Mouse (Mus musculus): ENCODE measurements around the gene Fhit. TPM values are rescaled to one million over a fixed set of nuclear protein-coding genes. Genes with fewer than 3 reads are reported as not detected.

Fhit gene
- polyA plus RNA-seq, 1 experiment from 2014 or later: 21.4 TPM

DNA sequence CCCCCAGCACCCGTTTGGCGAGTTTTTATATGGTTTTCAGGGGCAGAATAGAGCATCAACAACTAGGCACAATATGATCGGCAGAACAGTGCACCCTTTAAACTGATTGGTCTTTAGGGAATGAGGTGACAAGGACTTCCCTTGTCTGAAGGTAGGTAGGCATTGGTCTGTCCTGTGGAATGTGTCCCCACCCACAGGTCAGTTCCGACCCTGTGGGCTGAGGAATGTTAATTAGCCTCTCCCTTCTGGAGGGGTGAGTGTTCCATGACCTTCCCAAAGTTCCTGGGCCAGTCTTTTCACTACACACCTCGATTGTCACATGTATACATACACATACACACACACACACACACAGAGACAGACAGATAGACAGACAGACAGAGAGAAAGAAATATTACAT is 950.7 kb downstream of the Fhit start:
- Histone ChIP-seq H3K36me3 (ENCODE audit: control insufficient read depth, insufficient read depth) (no peaks in the 10 kb centered on the region), H3K27ac (ENCODE audit: low read depth, low read length) (no peak overlapping the region), H3K4me2 (replicated peaks; ENCODE audit: low read depth) (no peak overlapping the region), H3K4me1 (replicated peaks; ENCODE audit: control insufficient read depth, insufficient read depth, low read length) (no peaks in the 10 kb centered on the region), H3K4me3 (ENCODE audit: low read depth, low read length) (no peak overlapping the region), H3K27me3 (replicated peaks; ENCODE audit: control insufficient read depth, insufficient read depth, low read length) (no peaks in the 10 kb centered on the region), H3K9me3 (ENCODE audit: control insufficient read depth) (no peaks in the 10 kb centered on the region), H3K9ac (ENCODE audit: low read depth, low read length) (no peak overlapping the region)
- no peak for TF ChIP-seq CTCF (IDR thresholded peaks at IDR 0.05; ENCODE audit: low read depth)
- WGBS: 70% methylated on average over 5 of the region's 5 CpGs
- no peak for ATAC-seq

DNA sequence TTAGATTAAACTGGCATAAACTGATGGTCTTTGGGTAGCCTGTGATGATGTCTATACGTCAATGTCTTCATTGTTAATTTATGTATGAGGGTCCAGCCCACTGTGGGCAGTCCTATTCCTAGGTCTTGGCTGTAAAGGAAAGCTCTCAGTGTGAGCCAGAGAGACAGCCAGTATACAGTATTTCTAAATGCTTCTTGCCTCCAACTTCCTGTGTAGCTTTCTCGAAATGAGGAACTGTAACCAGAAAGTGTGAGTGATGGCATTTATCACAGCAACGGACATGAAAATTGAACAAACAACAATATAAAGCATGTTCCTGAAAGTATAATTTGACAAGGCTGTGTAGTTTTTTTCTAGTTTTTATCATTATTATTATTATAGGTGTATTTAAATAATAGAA is 952.8 kb downstream of the Fhit start:
- Histone ChIP-seq H3K27me3 (replicated peaks; ENCODE audit: control insufficient read depth, insufficient read depth, low read length) (no peaks in the 10 kb centered on the region), H3K27ac (ENCODE audit: low read depth, low read length) (no peak overlapping the region), H3K9ac (ENCODE audit: low read depth, low read length) (no peak overlapping the region), H3K36me3 (ENCODE audit: control insufficient read depth, insufficient read depth) (no peaks in the 10 kb centered on the region), H3K9me3 (ENCODE audit: control insufficient read depth) (no peaks in the 10 kb centered on the region), H3K4me1 (replicated peaks; ENCODE audit: control insufficient read depth, insufficient read depth, low read length) (no peaks in the 10 kb centered on the region), H3K4me2 (replicated peaks; ENCODE audit: low read depth) (no peak overlapping the region), H3K4me3 (ENCODE audit: low read depth, low read length) (no peak overlapping the region)
- no peak for ATAC-seq
- 80% methylated on average over 3 of the region's 3 CpGs for WGBS
- no peak for TF ChIP-seq CTCF (IDR thresholded peaks at IDR 0.05; ENCODE audit: low read depth)

DNA sequence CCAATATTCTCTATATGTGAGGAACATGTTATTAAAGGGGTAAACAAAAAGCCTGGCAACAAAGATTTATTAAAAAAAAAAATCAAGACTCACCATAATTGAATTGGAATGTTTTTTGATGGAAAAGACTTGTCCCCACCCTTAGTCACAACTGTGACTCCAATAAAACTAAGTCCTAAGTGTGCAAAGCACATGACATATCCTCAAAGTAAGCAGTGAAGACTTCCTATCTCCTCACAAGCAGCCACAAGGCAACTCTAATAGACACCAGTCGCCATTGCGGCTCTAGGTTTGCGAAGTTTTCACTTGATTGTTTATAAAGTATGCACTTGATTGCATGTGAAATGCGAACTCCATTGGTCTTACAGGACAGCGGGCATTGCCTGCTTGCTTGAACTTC is 956.1 kb downstream of the Fhit start:
- H3K36me3 ChIP-seq (ENCODE audit: control insufficient read depth, insufficient read depth): no peaks in the 10 kb centered on the region
- no peak for ATAC-seq
- no peak overlapping the region for H3K27ac ChIP-seq (ENCODE audit: low read depth, low read length)
- H3K4me1 ChIP-seq (replicated peaks; ENCODE audit: control insufficient read depth, insufficient read depth, low read length): no peaks in the 10 kb centered on the region
- no peaks in the 10 kb centered on the region for H3K27me3 ChIP-seq (replicated peaks; ENCODE audit: control insufficient read depth, insufficient read depth, low read length)
- no peak overlapping the region for H3K4me3 ChIP-seq (ENCODE audit: low read depth, low read length)
- no peak overlapping the region for H3K9ac ChIP-seq (ENCODE audit: low read depth, low read length)
- 83% methylated on average over 5 of the region's 5 CpGs for WGBS
- TF ChIP-seq CTCF (IDR thresholded peaks at IDR 0.05; ENCODE audit: low read depth): no peak
- no peaks in the 10 kb centered on the region for H3K9me3 ChIP-seq (ENCODE audit: control insufficient read depth)
- no peak overlapping the region for H3K4me2 ChIP-seq (replicated peaks; ENCODE audit: low read depth)

DNA sequence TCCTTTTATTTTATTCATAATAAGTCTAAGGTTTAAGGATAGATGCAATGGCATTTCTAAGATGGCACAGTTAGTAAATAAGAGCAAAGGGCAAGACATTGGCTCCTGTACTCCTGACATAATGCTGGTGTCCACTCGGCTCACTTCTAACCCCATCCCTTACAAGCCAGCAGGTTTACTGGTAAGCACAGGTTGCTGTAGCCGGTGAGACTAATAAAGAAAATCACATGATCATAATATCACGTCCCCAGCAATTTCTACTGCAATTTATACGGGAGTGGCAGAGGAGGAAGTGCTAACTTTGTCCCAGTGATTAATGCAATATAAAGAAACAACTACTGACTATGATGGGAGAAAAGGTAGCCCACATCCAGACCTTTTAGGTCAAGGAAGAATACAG is 956.5 kb downstream of the Fhit start:
- no peak overlapping the region for H3K9ac ChIP-seq (ENCODE audit: low read depth, low read length)
- no peaks in the 10 kb centered on the region for H3K36me3 ChIP-seq (ENCODE audit: control insufficient read depth, insufficient read depth)
- peak; percentile 83 for ATAC-seq
- no peak for TF ChIP-seq CTCF (IDR thresholded peaks at IDR 0.05; ENCODE audit: low read depth)
- no peak overlapping the region for H3K4me3 ChIP-seq (ENCODE audit: low read depth, low read length)
- H3K27ac ChIP-seq (ENCODE audit: low read depth, low read length): no peak overlapping the region
- H3K27me3 ChIP-seq (replicated peaks; ENCODE audit: control insufficient read depth, insufficient read depth, low read length): no peaks in the 10 kb centered on the region
- 40% methylated on average over 4 of the region's 4 CpGs for WGBS
- H3K4me1 ChIP-seq (replicated peaks; ENCODE audit: control insufficient read depth, insufficient read depth, low read length): no peaks in the 10 kb centered on the region
- no peaks in the 10 kb centered on the region for H3K9me3 ChIP-seq (ENCODE audit: control insufficient read depth)
- no peak overlapping the region for H3K4me2 ChIP-seq (replicated peaks; ENCODE audit: low read depth)

DNA sequence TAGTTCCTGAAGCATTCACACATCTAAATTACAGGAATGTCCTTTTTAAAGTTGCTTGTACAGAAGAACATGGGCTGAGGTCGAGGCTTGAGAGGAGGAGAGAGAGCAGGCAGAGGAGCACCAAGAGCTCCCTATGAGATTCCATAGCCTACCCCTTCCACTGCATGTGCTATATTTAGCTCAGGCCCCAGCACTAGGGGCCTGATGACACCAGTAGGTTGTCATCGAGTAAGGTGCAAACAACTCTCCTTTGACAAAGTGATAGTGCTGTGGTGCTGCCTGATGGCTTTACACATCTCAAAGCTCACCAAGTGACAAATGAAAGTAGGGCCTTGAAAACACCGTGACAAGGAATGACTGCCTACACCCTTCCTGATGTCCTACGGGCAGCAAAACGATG is 967.7 kb downstream of the Fhit start:
- no peaks in the 10 kb centered on the region for H3K4me1 ChIP-seq (replicated peaks; ENCODE audit: control insufficient read depth, insufficient read depth, low read length)
- H3K36me3 ChIP-seq (ENCODE audit: control insufficient read depth, insufficient read depth): no peaks in the 10 kb centered on the region
- no peak overlapping the region for H3K4me2 ChIP-seq (replicated peaks; ENCODE audit: low read depth)
- ATAC-seq: no peak
- H3K9ac ChIP-seq (ENCODE audit: low read depth, low read length): no peak overlapping the region
- no peaks in the 10 kb centered on the region for H3K27me3 ChIP-seq (replicated peaks; ENCODE audit: control insufficient read depth, insufficient read depth, low read length)
- no peaks in the 10 kb centered on the region for H3K9me3 ChIP-seq (ENCODE audit: control insufficient read depth)
- no peak overlapping the region for H3K27ac ChIP-seq (ENCODE audit: low read depth, low read length)
- WGBS: 62% methylated on average over 5 of the region's 5 CpGs
- H3K4me3 ChIP-seq (ENCODE audit: low read depth, low read length): no peak overlapping the region
- TF ChIP-seq CTCF (IDR thresholded peaks at IDR 0.05; ENCODE audit: low read depth): no peak

DNA sequence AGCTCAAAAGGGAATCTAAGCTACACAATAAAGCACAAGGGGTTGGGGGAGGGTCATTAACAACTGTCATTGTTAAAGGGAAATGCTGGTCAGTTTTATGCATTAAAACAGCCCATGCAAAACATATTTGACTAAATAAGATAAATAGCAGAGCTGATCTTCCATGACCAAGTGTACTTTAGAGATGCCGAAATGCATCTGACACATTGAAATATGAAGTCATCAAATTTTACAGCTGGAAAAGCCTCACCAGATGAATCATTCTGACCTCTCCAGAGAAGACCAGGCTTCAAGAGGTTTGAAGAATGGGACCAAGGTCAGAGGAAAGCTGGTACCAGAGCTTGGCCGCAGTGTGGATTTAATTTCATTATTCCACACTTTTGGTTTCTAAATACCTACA is 990.1 kb downstream of the Fhit start:
- no peak overlapping the region for H3K4me2 ChIP-seq (replicated peaks; ENCODE audit: low read depth)
- no peak overlapping the region for H3K9ac ChIP-seq (ENCODE audit: low read depth, low read length)
- no peaks in the 10 kb centered on the region for H3K9me3 ChIP-seq (ENCODE audit: control insufficient read depth)
- no peak for ATAC-seq
- no peak overlapping the region for H3K4me3 ChIP-seq (ENCODE audit: low read depth, low read length)
- H3K36me3 ChIP-seq (ENCODE audit: control insufficient read depth, insufficient read depth): no peaks in the 10 kb centered on the region
- H3K27ac ChIP-seq (ENCODE audit: low read depth, low read length): no peak overlapping the region
- no peaks in the 10 kb centered on the region for H3K4me1 ChIP-seq (replicated peaks; ENCODE audit: control insufficient read depth, insufficient read depth, low read length)
- no peak for TF ChIP-seq CTCF (IDR thresholded peaks at IDR 0.05; ENCODE audit: low read depth)
- H3K27me3 ChIP-seq (replicated peaks; ENCODE audit: control insufficient read depth, insufficient read depth, low read length): no peaks in the 10 kb centered on the region
- WGBS: 92% methylated on average over 2 of the region's 2 CpGs
